Mouse (Mus musculus): ENCODE data around the gene Tbrg1. TPM values are rescaled to one million over a fixed set of nuclear protein-coding genes. Genes with fewer than 3 reads are reported as not detected.
A peak's percentile ranks its signal among the peaks of the same experiment; 100 is the strongest.

Tbrg1 gene
- polyA plus RNA-seq, 1 experiment from 2014 or later, result 92.9 TPM

- Histone ChIP-seq H3K9ac (no peak overlapping the region), H3K27ac (no peak overlapping the region), H3K4me2 (no peak overlapping the region), H3K4me1 (peaks cover 12% of the 10 kb centered on the region), H3K27me3 (no peaks in the 10 kb centered on the region), H3K36me3 (ENCODE audit: poor library complexity, severe bottlenecking) (peaks cover under 1% of the 10 kb centered on the region; the same call in 1 of the 2 replicates), H3K9me3 (replicated peaks) (no peaks in the 10 kb centered on the region), H3K4me3 (no peak overlapping the region)
- WGBS, result 85% methylated on average over 6 of the region's 6 CpGs
- no peak for ATAC-seq
Observed at GRCm38 (mm10) chr9:37659413-37659812, 2.3 kb upstream of the Tbrg1 start.

- WGBS, result 3% methylated on average over 10 of the region's 10 CpGs
- peak overlapping the region; percentile 57 for H3K4me3 ChIP-seq
- H3K36me3 ChIP-seq (ENCODE audit: poor library complexity, severe bottlenecking), result peaks cover 27% of the 10 kb centered on the region
- H3K9ac ChIP-seq, result peak overlapping the region; percentile 71
- peak overlapping the region; percentile 77 for H3K4me2 ChIP-seq
- H3K27me3 ChIP-seq, result no peaks in the 10 kb centered on the region
- peaks cover 12% of the 10 kb centered on the region for H3K4me1 ChIP-seq
- ATAC-seq, result no peak; the same call in 1 of the 2 replicates
- no peak overlapping the region for H3K27ac ChIP-seq
- no peaks in the 10 kb centered on the region for H3K9me3 ChIP-seq (replicated peaks)
Observed at GRCm38 (mm10) chr9:37656439-37656881, 652 bp downstream of the Tbrg1 start.

DNA sequence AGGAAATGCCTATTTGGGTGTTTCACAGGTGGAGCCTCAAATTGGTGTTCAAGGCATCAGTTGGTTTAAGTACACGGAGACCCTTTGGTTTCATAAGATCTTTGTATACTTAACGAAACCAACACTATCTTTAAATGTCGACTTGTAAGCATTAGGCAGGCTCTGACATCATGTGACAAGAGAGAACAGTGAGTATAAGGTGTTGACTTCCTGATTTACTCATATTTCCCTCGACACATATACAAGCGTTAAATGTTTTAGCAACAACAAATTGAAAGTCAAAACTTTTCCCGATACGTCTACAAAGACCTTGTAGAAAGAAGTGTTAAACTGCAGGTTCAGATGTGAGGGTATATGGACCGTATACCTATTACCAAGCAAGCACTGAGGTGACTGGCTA, 1.2 kb downstream of the Tbrg1 start:
- peaks cover 12% of the 10 kb centered on the region for H3K4me1 ChIP-seq
- WGBS, result 71% methylated on average over 8 of the region's 8 CpGs
- peaks cover 32% of the 10 kb centered on the region for H3K36me3 ChIP-seq (ENCODE audit: poor library complexity, severe bottlenecking)
- no peaks in the 10 kb centered on the region for H3K9me3 ChIP-seq (replicated peaks)
- H3K27ac ChIP-seq, result no peak overlapping the region
- peak overlapping the region; percentile 71; the same call in 1 of the 2 replicates for H3K9ac ChIP-seq
- no peaks in the 10 kb centered on the region for H3K27me3 ChIP-seq
- ATAC-seq, result no peak
- peak overlapping the region; percentile 57 for H3K4me3 ChIP-seq
- peak overlapping the region; percentile 77 for H3K4me2 ChIP-seq

DNA sequence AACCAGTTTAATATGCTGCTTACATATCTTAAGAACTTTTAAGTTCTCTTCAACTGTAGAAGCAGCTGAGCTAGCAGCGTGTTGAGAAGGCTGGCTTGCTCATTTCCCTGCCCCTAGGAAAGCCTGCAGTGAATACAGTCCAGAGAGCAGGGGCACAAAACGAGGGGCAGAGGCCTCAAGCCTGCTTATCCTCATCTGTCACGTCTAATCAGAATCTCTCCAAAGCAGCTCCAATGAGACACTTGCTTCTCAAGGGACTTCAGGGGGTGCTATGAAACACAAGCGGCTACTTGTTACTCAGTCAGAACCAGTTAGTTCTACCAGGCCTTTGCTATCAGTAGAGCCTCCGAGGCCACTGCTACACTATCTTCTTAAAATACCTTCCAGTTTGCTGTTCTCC, 3.3 kb downstream of the Tbrg1 start:
- H3K27ac ChIP-seq, result no peak overlapping the region
- whole genome bisulfite sequencing, result 88% methylated on average over 5 of the region's 5 CpGs
- H3K9ac ChIP-seq, result no peak overlapping the region
- H3K27me3 ChIP-seq, result no peaks in the 10 kb centered on the region
- H3K4me3 ChIP-seq, result no peak overlapping the region
- peaks cover 12% of the 10 kb centered on the region for H3K4me1 ChIP-seq
- ATAC-seq, result no peak
- H3K36me3 ChIP-seq (ENCODE audit: poor library complexity, severe bottlenecking), result peaks cover 54% of the 10 kb centered on the region
- no peak overlapping the region for H3K4me2 ChIP-seq
- H3K9me3 ChIP-seq (replicated peaks), result no peaks in the 10 kb centered on the region

DNA sequence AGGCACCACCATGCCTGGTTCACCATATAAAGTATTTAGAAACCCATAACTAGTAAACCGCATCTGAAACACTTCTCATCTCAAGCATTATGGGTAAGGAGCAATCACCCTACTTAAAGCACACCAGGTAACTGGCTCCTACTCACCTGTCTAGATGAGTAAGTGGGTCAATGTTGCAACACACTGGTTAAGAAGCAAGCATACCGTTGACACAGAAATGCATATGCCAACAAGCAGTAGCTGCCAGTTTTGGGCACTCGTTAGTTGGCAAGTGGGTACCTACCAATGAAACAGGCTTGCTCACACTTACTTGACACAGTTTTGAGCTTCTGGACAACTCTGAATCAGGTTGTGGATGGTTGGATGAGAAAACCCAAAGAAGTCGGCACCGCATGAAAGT, 6.5 kb downstream of the Tbrg1 start:
- H3K4me1 ChIP-seq, result no peaks in the 10 kb centered on the region
- no peak overlapping the region for H3K4me3 ChIP-seq
- H3K9me3 ChIP-seq (replicated peaks), result no peaks in the 10 kb centered on the region
- no peak for ATAC-seq
- H3K36me3 ChIP-seq (ENCODE audit: poor library complexity, severe bottlenecking), result peaks cover 69% of the 10 kb centered on the region
- no peak overlapping the region for H3K27ac ChIP-seq
- 97% methylated on average over 5 of the region's 5 CpGs for WGBS
- H3K27me3 ChIP-seq, result no peaks in the 10 kb centered on the region
- no peak overlapping the region for H3K4me2 ChIP-seq
- no peak overlapping the region for H3K9ac ChIP-seq

DNA sequence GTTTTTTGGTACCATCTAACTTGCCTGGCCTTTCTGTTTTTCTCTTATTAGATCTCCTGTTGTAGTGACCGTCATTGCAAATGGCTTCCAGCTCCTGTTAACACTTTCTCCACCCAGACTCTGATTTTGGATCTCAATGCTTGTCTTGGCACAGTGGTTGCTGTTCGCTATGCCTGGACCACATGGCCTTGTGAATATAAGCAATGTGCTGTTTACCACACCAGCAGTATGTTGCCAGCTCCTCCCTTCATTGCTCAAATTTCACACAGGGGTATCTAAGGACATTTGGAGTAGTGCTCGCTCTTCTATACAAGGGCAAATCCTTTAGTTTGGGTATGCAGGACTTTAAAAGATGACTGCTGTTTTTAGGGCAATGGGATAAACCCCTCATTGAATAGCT, 10.9 kb downstream of the Tbrg1 start:
- Histone ChIP-seq H3K27ac (no peak overlapping the region), H3K4me3 (no peak overlapping the region), H3K9me3 (replicated peaks) (no peaks in the 10 kb centered on the region), H3K27me3 (no peaks in the 10 kb centered on the region), H3K9ac (no peak overlapping the region), H3K4me2 (no peak overlapping the region), H3K36me3 (ENCODE audit: poor library complexity, severe bottlenecking) (peaks cover 40% of the 10 kb centered on the region), H3K4me1 (no peaks in the 10 kb centered on the region)
- no peak for ATAC-seq
- WGBS, result 86% methylated on average over 3 of the region's 3 CpGs

- H3K27ac ChIP-seq, result no peak overlapping the region
- H3K4me3 ChIP-seq, result no peak overlapping the region
- no peaks in the 10 kb centered on the region for H3K36me3 ChIP-seq (ENCODE audit: poor library complexity, severe bottlenecking)
- H3K4me2 ChIP-seq, result no peak overlapping the region
- H3K27me3 ChIP-seq, result no peaks in the 10 kb centered on the region
- H3K9ac ChIP-seq, result no peak overlapping the region
- H3K9me3 ChIP-seq (replicated peaks), result no peaks in the 10 kb centered on the region
- no peaks in the 10 kb centered on the region for H3K4me1 ChIP-seq
- no peak for ATAC-seq
- WGBS, result 90% methylated on average over 3 of the region's 3 CpGs
Observed at GRCm38 (mm10) chr9:37638721-37639120, 18.4 kb downstream of the Tbrg1 start.

- 62% methylated on average over 6 of the region's 6 CpGs for WGBS
- H3K27ac ChIP-seq, result no peak overlapping the region
Observed at GRCm38 (mm10) chr9:37636800-37637542, 20.1 kb downstream of the Tbrg1 start.

GRCm38 (mm10) chr9:37636335-37636734, 20.8 kb downstream of the Tbrg1 start:
- Histone ChIP-seq H3K4me1 (no peaks in the 10 kb centered on the region), H3K4me3 (no peak overlapping the region), H3K27ac (no peak overlapping the region), H3K36me3 (ENCODE audit: poor library complexity, severe bottlenecking) (no peaks in the 10 kb centered on the region), H3K27me3 (no peaks in the 10 kb centered on the region), H3K9ac (no peak overlapping the region), H3K4me2 (no peak overlapping the region), H3K9me3 (replicated peaks) (no peaks in the 10 kb centered on the region)
- WGBS, result 11% methylated on average over 7 of the region's 7 CpGs
- ATAC-seq, result peak; percentile 58; the same call in 1 of the 2 replicates

More at GRCm38 (mm10) chr9:37636800-37637542, 20.1 kb downstream of the Tbrg1 start:
- H3K4me3 ChIP-seq, result no peak overlapping the region
- no peaks in the 10 kb centered on the region for H3K36me3 ChIP-seq (ENCODE audit: poor library complexity, severe bottlenecking)
- no peak overlapping the region for H3K9ac ChIP-seq
- no peaks in the 10 kb centered on the region for H3K27me3 ChIP-seq
- H3K9me3 ChIP-seq (replicated peaks), result no peaks in the 10 kb centered on the region
- ATAC-seq, result 0 out of 2 replicates have a peak, but pooled peaks have one; percentile 36
- no peak overlapping the region for H3K4me2 ChIP-seq
- no peaks in the 10 kb centered on the region for H3K4me1 ChIP-seq

GRCm38 (mm10) chr9:37634269-37634668, 22.8 kb downstream of the Tbrg1 start:
- H3K9ac ChIP-seq, result no peak overlapping the region
- WGBS, result 88% methylated on average over 3 of the region's 3 CpGs
- H3K4me1 ChIP-seq, result no peaks in the 10 kb centered on the region
- no peak overlapping the region for H3K4me2 ChIP-seq
- H3K27ac ChIP-seq, result no peak overlapping the region
- H3K27me3 ChIP-seq, result no peaks in the 10 kb centered on the region
- H3K9me3 ChIP-seq (replicated peaks), result no peaks in the 10 kb centered on the region
- no peak for ATAC-seq
- H3K4me3 ChIP-seq, result no peak overlapping the region
- H3K36me3 ChIP-seq (ENCODE audit: poor library complexity, severe bottlenecking), result no peaks in the 10 kb centered on the region

GRCm38 (mm10) chr9:37632305-37632704, 24.8 kb downstream of the Tbrg1 start:
- Histone ChIP-seq H3K4me2 (no peak overlapping the region), H3K4me3 (no peak overlapping the region), H3K27me3 (no peaks in the 10 kb centered on the region), H3K27ac (no peak overlapping the region), H3K9me3 (replicated peaks) (no peaks in the 10 kb centered on the region), H3K36me3 (ENCODE audit: poor library complexity, severe bottlenecking) (no peaks in the 10 kb centered on the region), H3K4me1 (no peaks in the 10 kb centered on the region), H3K9ac (no peak overlapping the region)
- no peak for ATAC-seq
- 91% methylated on average over 2 of the region's 2 CpGs for WGBS

GRCm38 (mm10) chr9:37629941-37630340, 27.2 kb downstream of the Tbrg1 start:
- WGBS, result 94% methylated on average over 2 of the region's 2 CpGs
- H3K4me2 ChIP-seq, result no peak overlapping the region
- no peak overlapping the region for H3K27ac ChIP-seq
- H3K4me3 ChIP-seq, result no peak overlapping the region
- H3K9ac ChIP-seq, result no peak overlapping the region
- peaks cover 19% of the 10 kb centered on the region for H3K4me1 ChIP-seq
- no peaks in the 10 kb centered on the region for H3K36me3 ChIP-seq (ENCODE audit: poor library complexity, severe bottlenecking)
- no peaks in the 10 kb centered on the region for H3K9me3 ChIP-seq (replicated peaks)
- no peak for ATAC-seq
- H3K27me3 ChIP-seq, result no peaks in the 10 kb centered on the region

DNA sequence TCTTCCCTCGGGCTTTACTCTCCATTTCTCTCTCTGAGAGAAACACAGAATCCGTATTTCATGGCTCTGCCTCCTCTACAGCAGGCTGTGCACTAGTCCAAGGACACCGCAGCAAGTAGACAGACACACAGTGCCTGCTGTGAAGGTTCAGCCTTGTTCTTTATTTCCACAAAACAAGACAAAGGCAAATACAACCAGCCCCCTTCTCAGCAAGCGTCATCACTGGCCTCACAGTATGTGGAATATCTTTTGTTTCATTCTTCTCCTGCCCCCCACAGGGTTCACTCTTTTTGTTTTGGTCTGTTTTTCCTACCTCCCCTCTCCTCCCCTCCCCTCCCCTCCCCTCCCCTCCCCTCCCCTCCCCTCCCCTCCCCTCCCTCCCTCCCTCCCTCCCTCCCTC, 28.5 kb downstream of the Tbrg1 start:
- Histone ChIP-seq H3K36me3 (ENCODE audit: poor library complexity, severe bottlenecking) (no peaks in the 10 kb centered on the region), H3K9ac (no peak overlapping the region), H3K4me1 (peaks cover 24% of the 10 kb centered on the region), H3K4me2 (no peak overlapping the region), H3K9me3 (replicated peaks) (no peaks in the 10 kb centered on the region), H3K27me3 (no peaks in the 10 kb centered on the region), H3K4me3 (no peak overlapping the region), H3K27ac (no peak overlapping the region)
- 35% methylated on average over 4 of the region's 4 CpGs for WGBS
- no peak for ATAC-seq

Measured in forebrain, embryonic 13.5 days (tissue).